ENCODE assay signal across 8 mouse cellular contexts in genomic region chr2:80356656-80357231, GRCm38 (mm10). TPM values are rescaled to one million over a fixed set of nuclear protein-coding genes. Genes with fewer than 3 reads are reported as not detected.
A peak's percentile ranks its signal among the peaks of the same experiment; 100 is the strongest.
DNase-seq lines count a peak whose midpoint lies in the region; ATAC-seq and TF ChIP-seq lines count a peak whose summit lies in the region.

No protein-coding gene starts in this region.

- no peak overlapping the region for H3K9ac ChIP-seq in lung, postnatal 0 days (replicated peaks; ENCODE audit: low read depth)
- no peak overlapping the region for H3K9ac ChIP-seq in kidney, postnatal 0 days (ENCODE audit: low read depth, low read length)

- no peaks in the 10 kb centered on the region for H3K27me3 ChIP-seq in lung, postnatal 0 days (replicated peaks; ENCODE audit: insufficient read depth, low read length)
- no peaks in the 10 kb centered on the region for H3K27me3 ChIP-seq in kidney, postnatal 0 days (ENCODE audit: insufficient read depth, low read length)

- no peak for TF ChIP-seq EP300 in lung, postnatal 0 days (IDR thresholded peaks at IDR 0.05)

- 48% methylated on average over 8 of the region's 8 CpGs for WGBS in lung, postnatal 0 days
- WGBS in kidney, postnatal 0 days: 47% methylated on average over 8 of the region's 8 CpGs

- H3K27ac ChIP-seq in lung, postnatal 0 days (ENCODE audit: low read length): no peak overlapping the region
- no peak overlapping the region for H3K27ac ChIP-seq in kidney, postnatal 0 days

- ATAC-seq in lung, postnatal 0 days: peak; percentile 30; the same call in 1 of the 2 replicates
- ATAC-seq in kidney, postnatal 0 days (replicated peaks; ENCODE audit: low FRiP score, low read depth): peak; percentile 37

- no peak overlapping the region for H3K4me3 ChIP-seq in lung, postnatal 0 days (ENCODE audit: low read depth, low read length)
- no peak overlapping the region for H3K4me3 ChIP-seq in kidney, postnatal 0 days (replicated peaks; ENCODE audit: low read depth, low read length)

- DNase-seq in adrenal gland, postnatal 10 days: peak; percentile 10
- no peak for DNase-seq in adrenal gland, adult 8-10 months
- peak; percentile 49 for DNase-seq in lung, postnatal 0 days (ENCODE audit: low spot score)
- no peak for DNase-seq in lung, postnatal 25 days (ENCODE audit: low spot score)
- DNase-seq in kidney, postnatal 0 days (ENCODE audit: low spot score): peak; percentile 64
- peak; percentile 21 for DNase-seq in telencephalon, adult 2 months (ENCODE audit: low read depth, low spot score)
- DNase-seq in T-cell, adult 2 months (ENCODE audit: low spot score): no peak
- no peak for DNase-seq in ovary, adult 18-20 months (ENCODE audit: low spot score)

- no peaks in the 10 kb centered on the region for H3K4me1 ChIP-seq in lung, postnatal 0 days (ENCODE audit: insufficient read depth, low read depth, low read length)
- no peaks in the 10 kb centered on the region for H3K4me1 ChIP-seq in kidney, postnatal 0 days (replicated peaks; ENCODE audit: insufficient read depth, low read length)

- TF ChIP-seq CTCF in lung, postnatal 0 days (IDR thresholded peaks at IDR 0.05): peak; percentile 55
- TF ChIP-seq CTCF in kidney, postnatal 0 days (IDR thresholded peaks at IDR 0.05; ENCODE audit: low read depth): peak; percentile 70

- no peak overlapping the region for H3K4me2 ChIP-seq in lung, postnatal 0 days (replicated peaks; ENCODE audit: low read depth, low read length)
- H3K4me2 ChIP-seq in kidney, postnatal 0 days (ENCODE audit: low read length): no peak overlapping the region

- H3K9me3 ChIP-seq in lung, postnatal 0 days (ENCODE audit: low read length): no peaks in the 10 kb centered on the region
- H3K9me3 ChIP-seq in kidney, postnatal 0 days (replicated peaks; ENCODE audit: low read length): no peaks in the 10 kb centered on the region

- H3K36me3 ChIP-seq in lung, postnatal 0 days (ENCODE audit: insufficient read depth, low read length): peaks cover 9% of the 10 kb centered on the region; the same call in 1 of the 2 replicates
- peaks cover 9% of the 10 kb centered on the region; the same call in 1 of the 2 replicates for H3K36me3 ChIP-seq in kidney, postnatal 0 days (ENCODE audit: insufficient read depth, low read length)

RNA-seq across cellular contexts. Expression of gene Dnajc10, which starts 41.5 kb away (rescaled TPM):
- total RNA-seq in adrenal gland, postnatal 10 days (2021): 10 to 100 TPM; 46.3 to 51.6 TPM
- total RNA-seq in adrenal gland, adult 8-10 months (2022): 10 to 100 TPM; 55.6 to 75.0 (median 65.1) TPM
- 43.8 and 47.2 TPM in 2 replicates for polyA plus RNA-seq in lung, postnatal 0 days (2015; fragmentation: Nextera tagmentation; extraction: Ambion mirVana)
- polyA plus RNA-seq in kidney, postnatal 0 days (2015; fragmentation: Nextera tagmentation; extraction: Ambion mirVana): 71.0 and 76.0 TPM in 2 replicates

Comparison
In these comparisons a context has a peak if more than half of its experiments do, and no peak if none do; other contexts are left out.
1. DNase-seq: peak in adrenal gland, postnatal 10 days (single experiment), lung, postnatal 0 days (single experiment), kidney, postnatal 0 days (single experiment) and telencephalon, adult 2 months (single experiment); none in adrenal gland, adult 8-10 months (single experiment), lung, postnatal 25 days (single experiment), T-cell, adult 2 months (single experiment) and ovary, adult 18-20 months (single experiment).